Mouse (Mus musculus) lung, adult 2 months (tissue): ENCODE results near the gene Abcc3.

Experiments used
- CTCF ChIP-seq: fragments of 200-500 bp; IDR thresholded peaks from 2 replicates; pipeline ENCODE4 v1.5.1; 2011; ENCODE audit warnings: mild to moderate bottlenecking, low read length, control low read depth; ENCODE audit not compliant: insufficient read depth
- POLR2A ChIP-seq: fragments of 200-500 bp; IDR thresholded peaks from 2 replicates; pipeline ENCODE4 v1.6.1; 2011; ENCODE audit warnings: low read depth, mild to moderate bottlenecking, control low read depth, low read length, borderline replicate concordance; ENCODE audit errors: extremely low read depth

- no peak for TF ChIP-seq CTCF
- no peak for TF ChIP-seq POLR2A
Measured at GRCm38 (mm10) chr11:94407803-94408321, 15.1 kb upstream of the Abcc3 start.
